Mouse (Mus musculus): ENCODE measurements around the gene Cep131.

GRCm38 (mm10) chr11:120029431-120030144, 57.0 kb downstream of the Cep131 start:
- TF ChIP-seq CTCF (IDR thresholded peaks at IDR 0.05) (no peak), POLR2A (IDR thresholded peaks at IDR 0.05; ENCODE audit: insufficient read depth, low read depth, low read length) (no peak), EP300 (IDR thresholded peaks at IDR 0.05; ENCODE audit: insufficient read depth, low read depth, low read length) (no peak)

All from heart, adult 2 months (tissue).